ENCODE assay signal across 28 mouse cellular contexts in genomic region chr8:81565484-81565883, GRCm38 (mm10).
"Had no signal": no experiment of that assay in that cellular context is flagged by ENCODE, and none has a peak within 500 bp of the region (broad histone marks: within the 10 kb centered on the region; RNA-seq: fewer than 3 reads in every experiment).

No protein-coding gene starts in this region.

- DNase-seq: cerebellum, adult 8-10 months; cerebellum, adult 9-10 months; cerebellum, adult 9-11 months; cerebellum, postnatal 10 days; cerebellum, postnatal 14 days; cerebellum, postnatal 25 days; cerebellum, postnatal 36 days; embryo, embryonic 11 days; forebrain, postnatal 0 days; gastrocnemius, adult 2 months; gastrocnemius, postnatal 10 days; gastrocnemius, postnatal 14 days; gastrocnemius, postnatal 25 days; gastrocnemius, postnatal 36 days; heart, adult 11 months; heart, adult 18-20 months; heart, adult 2 months had no signal

- H3K4me1 ChIP-seq: embryonic facial prominence, embryonic 10.5 days; embryonic facial prominence, embryonic 12.5 days; embryonic facial prominence, embryonic 13.5 days; embryonic facial prominence, embryonic 15.5 days; forebrain, embryonic 10.5 days; forebrain, embryonic 12.5 days; forebrain, embryonic 13.5 days; forebrain, embryonic 15.5 days had no signal

- H3K9ac ChIP-seq: embryonic facial prominence, embryonic 12.5 days; embryonic facial prominence, embryonic 13.5 days; embryonic facial prominence, embryonic 15.5 days; forebrain, embryonic 12.5 days; forebrain, embryonic 13.5 days; forebrain, embryonic 15.5 days; forebrain, postnatal 0 days had no signal

- H3K27me3 ChIP-seq: embryonic facial prominence, embryonic 12.5 days; embryonic facial prominence, embryonic 13.5 days; embryonic facial prominence, embryonic 15.5 days; forebrain, embryonic 12.5 days; forebrain, embryonic 13.5 days; forebrain, embryonic 15.5 days had no signal

- H3K9me3 ChIP-seq: embryonic facial prominence, embryonic 10.5 days; embryonic facial prominence, embryonic 12.5 days; embryonic facial prominence, embryonic 13.5 days; embryonic facial prominence, embryonic 15.5 days; forebrain, embryonic 10.5 days; forebrain, embryonic 12.5 days; forebrain, embryonic 13.5 days; forebrain, embryonic 15.5 days had no signal

- H3K27ac ChIP-seq: embryonic facial prominence, embryonic 10.5 days; embryonic facial prominence, embryonic 12.5 days; embryonic facial prominence, embryonic 13.5 days; embryonic facial prominence, embryonic 15.5 days; forebrain, embryonic 10.5 days; forebrain, embryonic 12.5 days; forebrain, embryonic 13.5 days; forebrain, embryonic 15.5 days; gastrocnemius, adult 2 months; heart, adult 2 months had no signal

- H3K36me3 ChIP-seq: embryonic facial prominence, embryonic 10.5 days; embryonic facial prominence, embryonic 12.5 days; embryonic facial prominence, embryonic 13.5 days; embryonic facial prominence, embryonic 15.5 days; forebrain, embryonic 10.5 days; forebrain, embryonic 12.5 days; forebrain, embryonic 15.5 days had no signal

- H3K4me3 ChIP-seq: embryonic facial prominence, embryonic 10.5 days; embryonic facial prominence, embryonic 12.5 days; embryonic facial prominence, embryonic 13.5 days; embryonic facial prominence, embryonic 15.5 days; erythroblast, embryonic 14.5 days; forebrain, embryonic 10.5 days; forebrain, embryonic 12.5 days; forebrain, embryonic 13.5 days; forebrain, embryonic 15.5 days; gastrocnemius, adult 2 months; heart, adult 2 months had no signal

- ATAC-seq: forebrain, embryonic 13.5 days; forebrain, embryonic 14.5 days; forebrain, embryonic 15.5 days; forebrain, embryonic 16.5 days; forebrain, postnatal 0 days had no signal
